Mouse (Mus musculus): ENCODE results near the gene Itga2. TPM values are rescaled to one million over a fixed set of nuclear protein-coding genes. Genes with fewer than 3 reads are reported as not detected.

Itga2 gene
- total and polyA plus RNA-seq, 3 experiments, result under 0.01 TPM; not detected in 2

DNA sequence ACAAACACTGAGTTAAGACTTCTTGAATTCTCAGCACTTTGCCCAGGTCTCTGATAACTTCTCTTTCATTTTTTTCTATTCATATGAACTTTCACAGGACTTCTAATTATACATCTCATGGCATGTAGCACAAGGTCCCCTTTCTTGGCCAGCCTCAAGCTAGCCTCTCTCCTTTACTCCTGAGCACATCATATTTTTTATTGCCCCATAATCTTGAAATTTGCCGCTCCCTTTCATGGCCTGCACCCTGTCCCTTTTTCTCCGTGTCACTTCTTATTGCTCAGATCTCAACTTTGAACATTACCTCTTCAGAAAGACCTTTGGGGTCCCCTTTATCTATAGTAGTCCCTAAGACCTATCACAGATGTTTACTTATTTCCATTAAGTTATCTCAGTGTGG lies 109.0 kb downstream of the Itga2 start:
- H3K36me3 ChIP-seq (ENCODE audit: control insufficient read depth in 1 of 2, insufficient read depth in 2 of 2, low read length in 2 of 2), result peaks cover 3 to 4% of the 10 kb centered on the region in 2 experiments
- peaks cover 6% of the 10 kb centered on the region for H3K79me2 ChIP-seq (ENCODE audit: control insufficient read depth, insufficient read depth, low read length, poor library complexity)
- H3K9me3 ChIP-seq (replicated peaks; ENCODE audit: insufficient read depth, low read length), result no peaks in the 10 kb centered on the region
- H3K4me3 ChIP-seq (ENCODE audit: control insufficient read depth in 1 of 2, insufficient read depth in 1 of 2, low read depth in 2 of 2, low read length in 2 of 2), result no peak overlapping the region
- TF ChIP-seq UBTF (IDR thresholded peaks at IDR 0.05; ENCODE audit: borderline replicate concordance, insufficient read depth, low read depth, low read length) (no peak), MYB (IDR thresholded peaks at IDR 0.05; ENCODE audit: low read depth, low read length) (no peak), E2F4 (IDR thresholded peaks at IDR 0.05; ENCODE audit: borderline replicate concordance, low read depth, low read length) (no peak), POLR2A (IDR thresholded peaks at IDR 0.05; ENCODE audit: control insufficient read depth in 1 of 2, insufficient read depth in 1 of 2, low read depth in 1 of 2, low read length in 2 of 2, poor library complexity in 1 of 2) (no peak), POLR2AphosphoS5 (IDR thresholded peaks at IDR 0.05; ENCODE audit: borderline replicate concordance, low read depth, low read length) (no peak), JUND (IDR thresholded peaks at IDR 0.05; ENCODE audit: low read depth, low read length) (no peak), EP300 (IDR thresholded peaks at IDR 0.05; ENCODE audit: low read depth in 1 of 2, low read length in 2 of 2) (no peak), ELF1 (IDR thresholded peaks at IDR 0.05; ENCODE audit: low read depth, low read length) (no peak), TCF12 (IDR thresholded peaks at IDR 0.05; ENCODE audit: low read depth, low read length) (no peak), SIN3A (IDR thresholded peaks at IDR 0.05; ENCODE audit: low read length) (no peak), TBP (IDR thresholded peaks at IDR 0.05; ENCODE audit: low read depth, low read length) (no peak)
- peaks cover 0 to 7% of the 10 kb centered on the region in 2 experiments; a peak in 2 of 4 replicates for H3K4me1 ChIP-seq (ENCODE audit: control insufficient read depth in 1 of 2, insufficient read depth in 2 of 2, low read length in 2 of 2)
- no peak for DNase-seq (ENCODE audit: low read depth, low spot score)
- no peaks in the 10 kb centered on the region for H3K27me3 ChIP-seq (ENCODE audit: control insufficient read depth in 1 of 2, insufficient read depth in 2 of 2, low read length in 2 of 2)
- H3K9ac ChIP-seq (ENCODE audit: control insufficient read depth, low read depth, low read length, poor library complexity, severe bottlenecking), result no peak overlapping the region
- no peak overlapping the region for H3K27ac ChIP-seq (ENCODE audit: control insufficient read depth, low read depth, low read length)

- H3K9ac ChIP-seq (ENCODE audit: control insufficient read depth, low read depth, low read length, poor library complexity, severe bottlenecking), result peak overlapping the region; percentile 70
- peaks cover 0 to 7% of the 10 kb centered on the region in 2 experiments; a peak in 2 of 4 replicates for H3K4me1 ChIP-seq (ENCODE audit: control insufficient read depth in 1 of 2, insufficient read depth in 2 of 2, low read length in 2 of 2)
- TF ChIP-seq KAT2A (conservative IDR thresholded peaks at IDR 0.05; ENCODE audit: low read depth, low read length) (no peak), NRF1 (IDR thresholded peaks at IDR 0.05; ENCODE audit: insufficient read depth, low read depth, low read length, poor library complexity, severe bottlenecking) (peak; percentile 7; the same call in 1 of the 2 replicates)
- peaks cover 6% of the 10 kb centered on the region for H3K79me2 ChIP-seq (ENCODE audit: control insufficient read depth, insufficient read depth, low read length, poor library complexity)
- H3K27ac ChIP-seq (ENCODE audit: control insufficient read depth, low read depth, low read length), result no peak overlapping the region
- no peaks in the 10 kb centered on the region for H3K27me3 ChIP-seq (ENCODE audit: control insufficient read depth in 1 of 2, insufficient read depth in 2 of 2, low read length in 2 of 2)
- peaks cover 0 to 5% of the 10 kb centered on the region in 2 experiments; a peak in 2 of 4 replicates for H3K36me3 ChIP-seq (ENCODE audit: control insufficient read depth in 1 of 2, insufficient read depth in 2 of 2, low read length in 2 of 2)
- no peak for DNase-seq (ENCODE audit: low read depth, low spot score)
- no peaks in the 10 kb centered on the region for H3K9me3 ChIP-seq (replicated peaks; ENCODE audit: insufficient read depth, low read length)
- H3K4me3 ChIP-seq (ENCODE audit: control insufficient read depth in 1 of 2, insufficient read depth in 1 of 2, low read depth in 2 of 2, low read length in 2 of 2), result peak overlapping the region; percentile 90 to 95
Measured at GRCm38 (mm10) chr13:114818513-114818912, 113.4 kb downstream of the Itga2 start.

- Histone ChIP-seq H3K4me3 (ENCODE audit: control insufficient read depth in 1 of 2, insufficient read depth in 1 of 2, low read depth in 2 of 2, low read length in 2 of 2) (peak within 1 kb of the TSS; percentile 90 to 95), H3K27me3 (ENCODE audit: control insufficient read depth in 1 of 2, insufficient read depth in 2 of 2, low read length in 2 of 2) (no peaks in the 10 kb centered on the region), H3K4me1 (ENCODE audit: control insufficient read depth in 1 of 2, insufficient read depth in 2 of 2, low read length in 2 of 2) (peaks cover 0 to 7% of the 10 kb centered on the region in 2 experiments; a peak in 2 of 4 replicates), H3K9me3 (replicated peaks; ENCODE audit: insufficient read depth, low read length) (no peaks in the 10 kb centered on the region), H3K9ac (ENCODE audit: control insufficient read depth, low read depth, low read length, poor library complexity, severe bottlenecking) (peak within 1 kb of the TSS; percentile 70), H3K36me3 (ENCODE audit: control insufficient read depth in 1 of 2, insufficient read depth in 2 of 2, low read length in 2 of 2) (peaks cover 0 to 5% of the 10 kb centered on the region in 2 experiments; a peak in 2 of 4 replicates), H3K79me2 (ENCODE audit: control insufficient read depth, insufficient read depth, low read length, poor library complexity) (peaks cover 6% of the 10 kb centered on the region), H3K27ac (ENCODE audit: control insufficient read depth, low read depth, low read length) (no peak within 1 kb of the TSS)
- peak; percentile 94 for DNase-seq (ENCODE audit: low read depth, low spot score)
- TF ChIP-seq TCF12 (IDR thresholded peaks at IDR 0.05; ENCODE audit: low read depth, low read length) (0 out of 2 replicates have a peak, but pooled peaks have one; percentile 7), NELFE (IDR thresholded peaks at IDR 0.05; ENCODE audit: low read depth, low read length) (peak; percentile 80), ZNF384 (IDR thresholded peaks at IDR 0.05; ENCODE audit: low read depth, low read length) (no peak), ZC3H11A (IDR thresholded peaks at IDR 0.05; ENCODE audit: low read depth, low read length) (no peak), ETS1 (IDR thresholded peaks at IDR 0.05; ENCODE audit: low read depth, low read length) (no peak), TBP (IDR thresholded peaks at IDR 0.05; ENCODE audit: low read depth, low read length) (peak; percentile 37; the same call in 1 of the 2 replicates), MYC (IDR thresholded peaks at IDR 0.05; ENCODE audit: low read depth, low read length) (0 out of 2 replicates have a peak, but pooled peaks have one; percentile 4), CHD2 (IDR thresholded peaks at IDR 0.05; ENCODE audit: low read length) (no peak), SIN3A (IDR thresholded peaks at IDR 0.05; ENCODE audit: low read length) (peak; percentile 67), TAL1 (IDR thresholded peaks at IDR 0.05; ENCODE audit: low read length) (no peak), HCFC1 (IDR thresholded peaks at IDR 0.05; ENCODE audit: low read depth, low read length) (peak; percentile 63), MAX (IDR thresholded peaks at IDR 0.05; ENCODE audit: low read length) (peak; percentile 60; the same call in 1 of the 2 replicates), MXI1 (IDR thresholded peaks at IDR 0.05; ENCODE audit: low read depth, low read length) (peak; percentile 51; the same call in 1 of the 2 replicates), ELF1 (IDR thresholded peaks at IDR 0.05; ENCODE audit: low read depth, low read length) (0 out of 2 replicates have a peak, but pooled peaks have one; percentile 14), BHLHE40 (IDR thresholded peaks at IDR 0.05; ENCODE audit: borderline replicate concordance, low read depth, low read length) (no peak), POLR2A (IDR thresholded peaks at IDR 0.05; ENCODE audit: control insufficient read depth in 1 of 2, insufficient read depth in 1 of 2, low read depth in 1 of 2, low read length in 2 of 2, poor library complexity in 1 of 2) (peak; percentile 32 to 68; a peak in 2 of 4 replicates)
Measured at GRCm38 (mm10) chr13:114817751-114818360, 114.0 kb downstream of the Itga2 start, which contains the start of gene Mocs2. TSS of gene Mocs2 (plus strand) at chr13:114818236.

Measured in MEL (cell line).